Mouse (Mus musculus) midbrain, embryonic 10.5 days (tissue): ENCODE data around the gene Cstf2. TPM values are rescaled to one million over a fixed set of nuclear protein-coding genes. Genes with fewer than 3 reads are reported as not detected.

ENCODE experiments used
- DNase-seq: peaks from one replicate; pipeline ENCODE4 v3.0.0-alpha.2; 2017; ENCODE audit warnings: low spot score
- H3K27ac ChIP-seq: fragments of 300-500 bp; sonication (generic); replicated peaks from 2 replicates; pipeline ENCODE4 v1.5.1; 2016; ENCODE audit warnings: mild to moderate bottlenecking
- H3K27me3 ChIP-seq: fragments of 300-500 bp; sonication (generic); 2 replicates; pipeline ENCODE4 v1.6.1; 2016; ENCODE audit warnings: low read depth, mild to moderate bottlenecking; ENCODE audit not compliant: poor library complexity, severe bottlenecking
- H3K36me3 ChIP-seq: fragments of 300-500 bp; sonication (generic); 2 replicates; pipeline ENCODE4 v1.6.1; 2016; ENCODE audit warnings: mild to moderate bottlenecking, moderate library complexity
- H3K4me1 ChIP-seq: fragments of 300-500 bp; sonication (generic); 2 replicates; pipeline ENCODE4 v1.6.1; 2016
- H3K4me3 ChIP-seq: fragments of 300-500 bp; sonication (generic); 2 replicates; pipeline ENCODE4 v1.5.1; 2016; ENCODE audit warnings: mild to moderate bottlenecking, moderate library complexity
- H3K9me3 ChIP-seq: fragments of 300-500 bp; sonication (generic); replicated peaks from 2 replicates; pipeline ENCODE4 v1.6.1; 2016; ENCODE audit warnings: mild to moderate bottlenecking
- WGBS: fragments of 180-500 bp; shearing (Covaris S2); methylation state at CpG from one replicate; pipeline ENCODE4 v1.1.7; 2016; 5-methylcytosine and 5-hydroxymethylcytosine counted together
- polyA plus RNA-seq: library from polyadenylated mRNA; unstranded; fragments of >200 nt; fragmentation: Nextera tagmentation; extraction: Ambion mirVana; gene quantifications from 2 replicates; pipeline ENCODE4 v1.2.1, GENCODE M21; 2016

Cstf2 gene
- polyA plus RNA-seq, result 63.6 and 67.9 TPM in 2 replicates

GRCm38 (mm10) chrX:134058987-134059712 lies at the start of gene Cstf2:
Gene Cstf2 (plus strand): TSS chrX:134059187.
- peaks cover 41% of the 10 kb centered on the region for H3K27me3 ChIP-seq
- peaks cover 30% of the 10 kb centered on the region for H3K36me3 ChIP-seq

GRCm38 (mm10) chrX:134019005-134019404 lies 40.0 kb upstream of the Cstf2 start:
- Histone ChIP-seq H3K4me1 (no peaks in the 10 kb centered on the region), H3K27ac (no peak overlapping the region), H3K4me3 (no peak overlapping the region), H3K36me3 (no peaks in the 10 kb centered on the region), H3K27me3 (peaks cover 9% of the 10 kb centered on the region; the same call in 1 of the 2 replicates), H3K9me3 (no peaks in the 10 kb centered on the region)
- WGBS, result 20% methylated on average over 9 of the region's 9 CpGs
- DNase-seq, result peak; percentile 56

More at GRCm38 (mm10) chrX:134058987-134059712, at the start of gene Cstf2:
- peak within 1 kb of the TSS; percentile 93 for H3K27ac ChIP-seq
- H3K4me1 ChIP-seq, result peaks cover 8% of the 10 kb centered on the region
- whole genome bisulfite sequencing, result 20% methylated on average over 69 of the region's 77 CpGs
- H3K9me3 ChIP-seq, result peaks cover 4% of the 10 kb centered on the region; the same call in 1 of the 2 replicates
- peak within 1 kb of the TSS; percentile 69 for H3K4me3 ChIP-seq
- peak; percentile 91 for DNase-seq

GRCm38 (mm10) chrX:134020664-134021063 lies 38.3 kb upstream of the Cstf2 start:
- Histone ChIP-seq H3K4me1 (no peaks in the 10 kb centered on the region), H3K36me3 (no peaks in the 10 kb centered on the region), H3K27me3 (peaks cover 5% of the 10 kb centered on the region; the same call in 1 of the 2 replicates), H3K9me3 (no peaks in the 10 kb centered on the region), H3K27ac (no peak overlapping the region), H3K4me3 (no peak overlapping the region)
- 63% methylated on average over 5 of the region's 5 CpGs for WGBS
- no peak for DNase-seq

GRCm38 (mm10) chrX:134048994-134049393 lies 10.0 kb upstream of the Cstf2 start:
- H3K36me3 ChIP-seq, result no peaks in the 10 kb centered on the region
- H3K4me3 ChIP-seq, result no peak overlapping the region
- DNase-seq, result no peak
- 76% methylated on average over 1 of the region's 1 CpGs for WGBS
- no peak overlapping the region for H3K27ac ChIP-seq
- H3K27me3 ChIP-seq, result peaks cover 27% of the 10 kb centered on the region
- H3K4me1 ChIP-seq, result no peaks in the 10 kb centered on the region
- no peaks in the 10 kb centered on the region for H3K9me3 ChIP-seq

- peaks cover 49% of the 10 kb centered on the region for H3K27me3 ChIP-seq
- peaks cover 13% of the 10 kb centered on the region for H3K36me3 ChIP-seq
- no peak overlapping the region for H3K27ac ChIP-seq
- WGBS, result 80% methylated on average over 2 of the region's 2 CpGs
- H3K9me3 ChIP-seq, result peaks cover 4% of the 10 kb centered on the region; the same call in 1 of the 2 replicates
- DNase-seq, result no peak
- H3K4me1 ChIP-seq, result peaks cover 8% of the 10 kb centered on the region
- H3K4me3 ChIP-seq, result no peak overlapping the region
Measured at GRCm38 (mm10) chrX:134056897-134057296, 2.1 kb upstream of the Cstf2 start.

GRCm38 (mm10) chrX:134058040-134058875 lies 729 bp upstream of the Cstf2 start:
- Histone ChIP-seq H3K4me3 (peak overlapping the region; percentile 69), H3K36me3 (peaks cover 26% of the 10 kb centered on the region), H3K27me3 (peaks cover 47% of the 10 kb centered on the region), H3K9me3 (peaks cover 4% of the 10 kb centered on the region; the same call in 1 of the 2 replicates), H3K27ac (no peak overlapping the region; the same call in 1 of the 2 replicates), H3K4me1 (peaks cover 8% of the 10 kb centered on the region)
- DNase-seq, result no peak
- WGBS, result 83% methylated on average over 14 of the region's 14 CpGs

GRCm38 (mm10) chrX:134059764-134060163 lies 777 bp downstream of the Cstf2 start:
- DNase-seq, result no peak
- WGBS, result 15% methylated on average over 10 of the region's 10 CpGs
- H3K36me3 ChIP-seq, result peaks cover 36% of the 10 kb centered on the region
- peaks cover 4% of the 10 kb centered on the region; the same call in 1 of the 2 replicates for H3K9me3 ChIP-seq
- peaks cover 8% of the 10 kb centered on the region for H3K4me1 ChIP-seq
- H3K27me3 ChIP-seq, result peaks cover 43% of the 10 kb centered on the region
- peak overlapping the region; percentile 93 for H3K27ac ChIP-seq
- peak overlapping the region; percentile 69 for H3K4me3 ChIP-seq

- Histone ChIP-seq H3K9me3 (no peaks in the 10 kb centered on the region), H3K4me3 (no peak overlapping the region), H3K27me3 (peaks cover 44% of the 10 kb centered on the region), H3K36me3 (peaks cover 41% of the 10 kb centered on the region), H3K27ac (no peak overlapping the region), H3K4me1 (no peaks in the 10 kb centered on the region)
- no peak for DNase-seq
- 58% methylated on average over 1 of the region's 1 CpGs for WGBS
Measured at GRCm38 (mm10) chrX:134085453-134085852, 26.5 kb downstream of the Cstf2 start.

GRCm38 (mm10) chrX:134102641-134103040 lies 43.7 kb downstream of the Cstf2 start:
- no peak for DNase-seq
- WGBS, result 72% methylated on average over 2 of the region's 2 CpGs
- Histone ChIP-seq H3K36me3 (no peaks in the 10 kb centered on the region), H3K27ac (no peak overlapping the region), H3K9me3 (no peaks in the 10 kb centered on the region), H3K4me1 (no peaks in the 10 kb centered on the region), H3K27me3 (peaks cover 43% of the 10 kb centered on the region), H3K4me3 (no peak overlapping the region)

- Histone ChIP-seq H3K4me1 (no peaks in the 10 kb centered on the region), H3K36me3 (no peaks in the 10 kb centered on the region), H3K27ac (no peak overlapping the region), H3K27me3 (peaks cover 80% of the 10 kb centered on the region), H3K4me3 (no peak overlapping the region), H3K9me3 (no peaks in the 10 kb centered on the region)
- no peak for DNase-seq
- 88% methylated on average over 3 of the region's 3 CpGs for WGBS
Measured at GRCm38 (mm10) chrX:134111767-134112166, 52.8 kb downstream of the Cstf2 start.

GRCm38 (mm10) chrX:134116417-134116816 lies 57.4 kb downstream of the Cstf2 start:
- Histone ChIP-seq H3K36me3 (no peaks in the 10 kb centered on the region), H3K4me3 (no peak overlapping the region), H3K27ac (no peak overlapping the region), H3K4me1 (no peaks in the 10 kb centered on the region), H3K9me3 (no peaks in the 10 kb centered on the region), H3K27me3 (peaks cover 75% of the 10 kb centered on the region)
- DNase-seq, result no peak
- 75% methylated on average over 3 of the region's 3 CpGs for WGBS

GRCm38 (mm10) chrX:134128549-134128948 lies 69.6 kb downstream of the Cstf2 start:
- no peaks in the 10 kb centered on the region for H3K9me3 ChIP-seq
- H3K27me3 ChIP-seq, result peaks cover 90% of the 10 kb centered on the region
- WGBS, result 91% methylated on average over 3 of the region's 3 CpGs
- no peak for DNase-seq
- no peaks in the 10 kb centered on the region for H3K36me3 ChIP-seq
- H3K4me1 ChIP-seq, result no peaks in the 10 kb centered on the region
- H3K4me3 ChIP-seq, result no peak overlapping the region
- no peak overlapping the region for H3K27ac ChIP-seq
